Mouse (Mus musculus): Measurements from ENCODE around the gene Pcca.
A peak's percentile ranks its signal among the peaks of the same experiment; 100 is the strongest.

Pcca gene

DNA sequence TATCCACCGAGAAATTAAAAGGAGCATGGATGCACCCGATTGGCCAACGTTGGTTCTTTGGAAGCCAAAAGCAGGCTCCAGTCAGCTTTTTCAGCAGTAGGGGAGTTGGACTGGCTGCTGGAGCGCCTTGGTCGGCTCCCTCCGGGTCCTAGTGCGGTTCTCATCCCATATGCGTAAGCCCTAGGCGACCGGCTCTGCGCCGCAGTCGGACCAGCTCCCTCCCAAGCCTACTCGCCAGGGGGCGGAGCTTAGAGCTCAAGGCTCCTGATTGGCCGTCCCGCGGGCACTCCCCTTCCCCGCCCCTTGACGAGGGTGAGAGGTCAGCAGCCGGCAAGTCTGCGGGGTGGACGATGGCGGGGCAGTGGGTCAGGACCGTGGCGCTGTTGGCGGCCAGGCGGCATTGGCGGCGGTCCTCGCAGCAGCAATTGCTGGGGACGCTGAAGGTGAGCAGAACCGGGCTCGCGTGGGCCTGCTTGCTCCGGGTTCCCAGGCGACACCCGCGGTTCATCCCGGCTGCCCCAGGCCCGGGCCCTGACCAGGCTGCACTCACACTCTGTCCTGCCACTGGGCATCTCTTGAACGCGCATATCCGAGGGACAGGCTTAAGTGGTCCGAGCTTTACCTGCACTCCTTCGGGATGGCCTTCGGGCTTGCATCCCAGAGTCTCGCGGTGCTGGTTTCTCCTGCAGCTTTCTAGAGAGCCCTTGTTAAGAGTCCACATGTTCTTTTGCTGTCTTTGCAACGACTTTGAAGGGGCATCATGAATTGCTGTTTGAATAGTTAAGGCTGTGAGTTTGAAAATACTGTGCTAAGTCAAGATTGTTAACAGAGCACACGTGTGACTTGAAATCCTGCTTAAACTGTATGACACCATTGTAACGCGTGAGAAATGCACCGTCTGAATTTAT lies at the start of gene Pcca:
Gene Pcca (plus strand): TSS at position 308 of the 908 bp plus-strand sequence.
- peak; percentile 56; the same call in 1 of the 2 replicates for TF ChIP-seq GATA4 (IDR thresholded peaks at IDR 0.05; ENCODE audit: insufficient replicate concordance, low read length)

DNA sequence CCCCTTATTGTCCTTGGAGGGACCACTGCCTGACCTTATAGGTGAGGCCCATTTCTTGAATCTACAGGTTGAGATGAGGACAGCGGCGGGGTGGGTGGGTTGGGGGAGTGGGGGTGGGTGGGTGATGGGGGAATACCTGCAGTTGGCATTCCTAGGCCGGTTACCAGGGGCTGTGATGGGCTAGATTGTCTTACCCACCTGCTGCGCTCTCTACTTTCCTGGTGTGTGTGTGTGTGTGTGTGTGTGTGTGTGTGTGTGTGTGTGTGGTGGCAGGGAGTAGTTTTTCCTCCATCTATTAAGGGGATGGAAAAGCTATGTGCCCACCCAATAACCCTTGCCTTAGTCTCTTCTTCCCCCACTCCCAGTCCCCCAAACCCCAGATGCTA lies 49.7 kb upstream of the Pcca start:
- TF ChIP-seq GATA4 (IDR thresholded peaks at IDR 0.05; ENCODE audit: insufficient replicate concordance, low read length), result no peak

- no peak for TF ChIP-seq GATA4 (IDR thresholded peaks at IDR 0.05; ENCODE audit: insufficient replicate concordance, low read length)
These were observed 49.1 kb upstream of the Pcca start for GRCm38 (mm10) chr14:122484844-122485551.

GRCm38 (mm10) chr14:122485635-122486181 lies 48.4 kb upstream of the Pcca start:
- no peak for TF ChIP-seq GATA4 (IDR thresholded peaks at IDR 0.05; ENCODE audit: insufficient replicate concordance, low read length)

DNA sequence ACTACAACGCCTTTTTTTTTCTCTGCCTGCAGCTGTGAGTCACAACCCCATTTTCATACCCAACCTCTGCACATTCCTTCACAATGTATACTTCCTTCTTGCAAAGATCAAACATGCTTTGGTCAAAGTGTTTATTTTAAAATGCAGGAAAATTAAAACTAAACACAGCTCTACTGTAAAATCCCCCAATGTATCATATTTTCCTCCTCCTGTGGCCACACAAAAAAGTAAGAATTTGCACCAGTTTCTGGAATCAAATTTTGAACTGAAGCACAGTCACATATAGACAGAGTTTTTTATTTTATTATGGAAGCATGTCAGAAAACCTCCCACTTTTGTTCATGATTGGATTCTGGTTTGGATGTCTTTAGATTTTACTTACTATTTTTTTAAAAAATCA lies 47.5 kb upstream of the Pcca start:
- TF ChIP-seq GATA4 (IDR thresholded peaks at IDR 0.05; ENCODE audit: insufficient replicate concordance, low read length), result no peak

DNA sequence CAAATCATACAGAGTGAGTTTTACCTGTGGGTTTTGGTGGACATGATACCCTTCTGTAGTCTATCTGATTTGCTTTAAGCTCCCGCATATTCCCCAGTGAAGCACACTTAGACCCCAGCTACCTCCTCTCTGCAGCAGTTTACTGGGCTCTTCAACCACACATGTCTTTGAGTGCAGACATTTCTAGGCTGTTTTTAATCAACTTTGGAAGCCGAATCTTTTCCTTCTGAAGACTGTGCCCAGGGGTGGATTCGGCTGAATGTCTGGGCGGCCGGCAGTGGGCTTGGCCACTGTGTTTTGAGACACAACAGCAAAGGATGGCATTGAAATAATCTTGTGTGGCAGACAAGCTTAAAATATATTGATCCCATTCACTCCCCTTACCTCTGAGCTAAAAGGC lies 46.8 kb upstream of the Pcca start:
- TF ChIP-seq GATA4 (IDR thresholded peaks at IDR 0.05; ENCODE audit: insufficient replicate concordance, low read length), result no peak

DNA sequence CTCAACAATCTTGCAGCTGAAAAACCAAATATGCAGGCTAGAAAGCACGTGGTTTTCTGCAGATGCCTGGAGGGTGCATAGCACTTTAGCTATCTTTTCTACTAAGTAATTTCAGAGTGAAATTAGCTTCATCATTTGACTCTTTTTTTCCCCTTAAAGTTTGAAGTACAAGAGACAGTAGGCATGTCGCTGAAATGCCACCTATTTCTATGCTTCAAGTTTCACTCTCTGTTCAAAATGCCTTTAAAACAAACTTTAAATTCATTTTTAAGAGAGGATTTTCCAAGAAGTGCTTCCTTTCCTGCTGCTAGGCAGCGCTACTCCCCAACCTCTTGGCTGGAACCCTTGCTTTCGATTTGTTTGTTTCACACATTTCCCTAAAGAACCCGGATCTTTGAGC lies 45.1 kb upstream of the Pcca start:
- no peak for TF ChIP-seq GATA4 (IDR thresholded peaks at IDR 0.05; ENCODE audit: insufficient replicate concordance, low read length)

DNA sequence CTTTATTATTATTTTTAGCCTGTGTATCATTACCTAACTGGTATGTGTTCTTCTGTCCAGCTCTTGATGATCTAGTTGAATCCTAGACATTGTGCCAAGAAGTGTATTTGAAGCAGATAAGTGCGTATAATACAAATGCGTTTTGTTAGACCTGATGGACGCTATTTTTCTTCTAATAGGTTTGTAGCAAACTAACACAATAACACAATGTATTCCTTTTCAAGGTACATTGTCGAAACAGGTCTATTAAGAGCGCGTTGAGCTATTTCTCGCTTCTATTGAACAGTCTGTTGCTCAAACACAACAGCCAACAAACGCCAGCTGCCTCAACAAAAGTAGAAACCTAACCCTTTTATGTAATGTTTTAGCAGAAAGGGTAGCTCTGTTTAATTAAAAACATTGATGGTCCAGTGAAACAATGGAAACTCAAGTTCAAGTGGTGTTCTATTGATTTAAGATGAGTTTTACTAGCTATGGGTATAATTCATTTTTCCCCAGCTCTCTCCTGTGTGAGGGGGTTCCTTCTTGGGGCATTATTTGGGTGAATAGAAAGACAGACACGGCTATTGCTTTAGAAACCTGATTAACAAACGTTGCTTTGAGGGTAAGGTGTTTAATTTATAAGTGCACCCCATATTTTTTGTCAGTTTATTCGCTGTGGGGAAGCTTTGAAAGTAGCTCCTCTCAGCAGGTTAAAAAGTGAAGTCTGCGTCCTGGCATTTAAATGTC lies 44.3 kb upstream of the Pcca start:
- TF ChIP-seq GATA4 (IDR thresholded peaks at IDR 0.05; ENCODE audit: insufficient replicate concordance, low read length), result no peak

- TF ChIP-seq GATA4 (IDR thresholded peaks at IDR 0.05; ENCODE audit: insufficient replicate concordance, low read length), result no peak
These were observed 43.4 kb upstream of the Pcca start, which contains the start of gene Gm10837 for GRCm38 (mm10) chr14:122490441-122491328. Gene Gm10837, plus strand, starts transcription at chr14:122490586.

- no peak for TF ChIP-seq GATA4 (IDR thresholded peaks at IDR 0.05; ENCODE audit: insufficient replicate concordance, low read length)
These were observed 42.6 kb upstream of the Pcca start for GRCm38 (mm10) chr14:122491521-122491920.

DNA sequence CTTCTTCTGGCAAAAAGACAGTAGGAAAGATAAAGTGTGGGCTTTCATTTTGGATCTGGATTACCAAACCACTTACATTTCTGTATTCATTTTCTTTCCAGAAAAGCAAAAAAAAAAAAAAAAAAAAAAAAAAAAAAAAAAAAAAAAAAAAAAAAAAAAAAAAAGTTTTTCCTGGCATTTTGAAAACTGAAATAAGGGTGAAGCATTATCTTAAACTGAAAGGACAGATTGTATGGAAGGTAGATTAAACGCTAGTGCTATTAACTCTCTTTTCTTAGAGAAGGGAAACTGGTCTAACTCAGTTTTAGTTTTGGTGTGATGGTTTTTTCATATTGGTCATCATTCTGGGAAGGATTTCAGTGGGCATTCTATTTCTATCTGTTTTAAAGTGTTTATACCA lies 42.1 kb upstream of the Pcca start:
- TF ChIP-seq GATA4 (IDR thresholded peaks at IDR 0.05; ENCODE audit: insufficient replicate concordance, low read length), result no peak

DNA sequence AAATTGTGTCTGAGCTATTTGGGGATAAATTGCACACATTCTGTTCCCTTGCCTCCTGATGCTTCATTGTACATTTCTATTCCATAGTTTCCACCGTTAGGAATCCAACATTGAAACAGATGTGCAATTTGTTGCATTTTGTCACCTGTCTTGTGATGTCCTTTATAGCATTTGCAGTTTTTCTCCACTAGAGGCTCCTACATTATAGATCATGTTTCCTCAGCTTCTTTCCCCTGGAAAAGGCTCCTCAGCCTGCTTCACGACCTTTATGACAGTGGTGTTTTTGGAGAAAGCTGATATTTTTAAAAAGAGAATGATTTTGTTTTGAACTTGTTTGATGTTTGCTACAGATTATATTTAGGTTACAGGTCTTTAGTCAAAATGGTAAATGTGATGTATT lies 25.1 kb upstream of the Pcca start:
- TF ChIP-seq GATA4 (IDR thresholded peaks at IDR 0.05; ENCODE audit: insufficient replicate concordance, low read length), result no peak

DNA sequence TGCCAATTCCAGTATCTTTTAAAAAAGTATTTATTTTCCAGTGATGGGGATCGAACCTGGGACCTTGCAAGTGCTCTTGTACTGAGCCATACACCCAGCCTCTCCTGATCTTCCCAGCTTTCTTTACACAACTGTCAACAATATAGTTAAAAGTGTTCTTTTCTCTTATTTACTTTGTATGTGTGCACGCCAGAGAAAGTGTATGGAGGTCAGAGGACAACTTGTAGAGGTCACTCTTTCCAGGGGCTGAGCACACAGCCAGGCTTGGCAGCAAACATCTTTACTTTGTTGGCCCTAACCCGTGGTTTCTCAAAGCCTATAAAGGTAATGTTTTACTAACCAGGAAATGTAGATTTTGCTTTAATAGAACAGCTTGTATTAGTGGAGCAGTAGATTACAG lies 22.6 kb upstream of the Pcca start:
- no peak for TF ChIP-seq GATA4 (IDR thresholded peaks at IDR 0.05; ENCODE audit: insufficient replicate concordance, low read length)

GRCm38 (mm10) chr14:122513511-122514036 lies 20.6 kb upstream of the Pcca start:
- no peak for TF ChIP-seq GATA4 (IDR thresholded peaks at IDR 0.05; ENCODE audit: insufficient replicate concordance, low read length)

Data from liver, adult (tissue).